Comparison of ENCODE assay signal across 28 mouse cellular contexts in the genomic region with DNA sequence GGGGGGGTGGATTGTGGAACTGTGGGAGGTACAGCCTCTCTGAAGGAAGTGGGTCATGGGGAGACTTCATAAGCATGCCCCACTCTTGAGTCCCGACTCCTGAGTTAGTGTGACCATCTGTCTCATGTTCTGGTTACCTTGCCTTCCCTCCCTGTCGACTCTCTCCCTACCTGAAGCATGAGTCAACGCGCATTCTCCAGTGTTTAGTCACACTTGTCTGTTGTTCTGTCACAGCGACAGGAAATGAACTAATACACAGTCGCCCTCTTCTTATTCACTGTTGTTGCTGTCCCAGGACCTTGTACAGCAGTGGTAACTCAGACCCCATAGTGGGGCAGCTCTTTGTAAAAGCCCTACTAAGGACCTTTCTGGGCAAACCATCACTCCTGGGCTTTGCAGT. TPM values are rescaled to one million over a fixed set of nuclear protein-coding genes. Genes with fewer than 3 reads are reported as not detected.
DNase-seq lines count a peak whose midpoint lies in the region; ATAC-seq lines count a peak whose summit lies in the region.
"Had no signal": no experiment of that assay in that cellular context is flagged by ENCODE, and none has a peak within 500 bp of the region (broad histone marks: within the 10 kb centered on the region; RNA-seq: fewer than 3 reads in every experiment).

No protein-coding gene starts in this region.

- no peak overlapping the region for H3K9ac ChIP-seq in hindbrain, embryonic 13.5 days
- H3K9ac ChIP-seq: embryonic facial prominence, embryonic 13.5 days; forebrain, embryonic 15.5 days; liver, embryonic 12.5 days; liver, postnatal 0 days had no signal

- H3K27me3 ChIP-seq in hindbrain, embryonic 10.5 days (ENCODE audit: insufficient read depth, poor library complexity, severe bottlenecking), result no peaks in the 10 kb centered on the region
- no peaks in the 10 kb centered on the region for H3K27me3 ChIP-seq in hindbrain, embryonic 13.5 days
- H3K27me3 ChIP-seq: embryonic facial prominence, embryonic 13.5 days; forebrain, embryonic 15.5 days; liver, embryonic 12.5 days had no signal

- no peaks in the 10 kb centered on the region for H3K9me3 ChIP-seq in hindbrain, embryonic 10.5 days
- H3K9me3 ChIP-seq in hindbrain, embryonic 13.5 days, result no peaks in the 10 kb centered on the region
- H3K9me3 ChIP-seq: embryonic facial prominence, embryonic 13.5 days; forebrain, embryonic 10.5 days; forebrain, embryonic 15.5 days; liver, embryonic 12.5 days had no signal

- H3K4me2 ChIP-seq in hindbrain, embryonic 13.5 days, result no peak overlapping the region
- H3K4me2 ChIP-seq: embryonic facial prominence, embryonic 13.5 days; forebrain, embryonic 15.5 days; liver, embryonic 12.5 days had no signal

- no peak overlapping the region for H3K4me3 ChIP-seq in hindbrain, embryonic 10.5 days
- no peak overlapping the region for H3K4me3 ChIP-seq in hindbrain, embryonic 13.5 days
- H3K4me3 ChIP-seq: embryonic facial prominence, embryonic 13.5 days; forebrain, embryonic 10.5 days; forebrain, embryonic 15.5 days; left cerebral cortex, adult 2 months; liver, embryonic 12.5 days had no signal

- 0 out of 2 replicates have a peak overlapping the region, but pooled peaks have one; percentile 13 for H3K27ac ChIP-seq in hindbrain, embryonic 10.5 days
- H3K27ac ChIP-seq in hindbrain, embryonic 13.5 days, result no peak overlapping the region
- H3K27ac ChIP-seq: embryonic facial prominence, embryonic 13.5 days; forebrain, embryonic 10.5 days; forebrain, embryonic 15.5 days; kidney, postnatal 0 days; left cerebral cortex, adult 2 months; liver, embryonic 12.5 days; macrophage had no signal

- WGBS in hindbrain, embryonic 10.5 days, result 83% methylated on average over 6 of the region's 6 CpGs
- WGBS in hindbrain, embryonic 13.5 days, result 89% methylated on average over 6 of the region's 6 CpGs

- H3K36me3 ChIP-seq in hindbrain, embryonic 10.5 days, result no peaks in the 10 kb centered on the region
- no peaks in the 10 kb centered on the region for H3K36me3 ChIP-seq in hindbrain, embryonic 13.5 days
- H3K36me3 ChIP-seq: embryonic facial prominence, embryonic 13.5 days; forebrain, embryonic 10.5 days; forebrain, embryonic 15.5 days; liver, embryonic 12.5 days had no signal

- H3K4me1 ChIP-seq in hindbrain, embryonic 10.5 days (replicated peaks), result peaks cover 15% of the 10 kb centered on the region
- H3K4me1 ChIP-seq in hindbrain, embryonic 13.5 days (replicated peaks), result peaks cover 7% of the 10 kb centered on the region
- H3K4me1 ChIP-seq: forebrain, embryonic 15.5 days; liver, embryonic 12.5 days had no signal

- ATAC-seq in hindbrain, embryonic 13.5 days (ENCODE audit: low FRiP score), result no peak
- ATAC-seq in CD4-positive, CD25-positive, alpha-beta regulatory T cell, adult 4 months, result peak; percentile 39
- ATAC-seq: activated CD4-positive, CD25-positive, alpha-beta regulatory T cell, adult 4 months; forebrain, embryonic 15.5 days; hindbrain, embryonic 16.5 days; intestine, embryonic 16.5 days; liver, postnatal 0 days; lung, postnatal 0 days had no signal

- DNase-seq in hindbrain, embryonic 10.5 days (ENCODE audit: low spot score), result no peak
- peak; percentile 40 for DNase-seq in induced T-regulatory cell, adult 2 months (ENCODE audit: low read depth)
- no peak for DNase-seq in right cerebral cortex, adult 2 months (ENCODE audit: low spot score in 2 of 2)
- DNase-seq in layer of hippocampus, postnatal 10 days (ENCODE audit: low spot score in 2 of 2), result no peak
- no peak for DNase-seq in layer of hippocampus, adult 8-10 months (ENCODE audit: low spot score in 2 of 2)
- DNase-seq: cerebellum, adult 18-20 months; cerebellum, postnatal 10 days; gastrocnemius, postnatal 10 days; kidney, adult 8-10 months; kidney, postnatal 4 days; liver, postnatal 0 days; midbrain, embryonic 14.5 days; right cerebral cortex, postnatal 14 days; thymus, postnatal 25 days had no signal

RNA-seq across cellular contexts. Expression of a gene that starts 41.4 kb away (rescaled TPM):
- 1.6 and 1.8 TPM in 2 replicates for polyA plus RNA-seq in hindbrain, embryonic 10.5 days (2016; fragmentation: Nextera tagmentation; extraction: Ambion mirVana)
- 3.3 and 4.4 TPM in 2 replicates for polyA plus RNA-seq in hindbrain, embryonic 13.5 days (2015; fragmentation: Nextera tagmentation; extraction: Ambion mirVana)
- polyA plus RNA-seq in CD4-positive, CD25-positive, alpha-beta regulatory T cell, adult 4 months (2017; shearing (Covaris generic)), result not detected
- 1 to 10 TPM; 5.3 to 5.5 TPM for total RNA-seq in layer of hippocampus, postnatal 10 days (2021)
- total RNA-seq in layer of hippocampus, adult 8-10 months (2022), result 1 to 10 TPM; 4.8 to 7.4 (median 6.1) TPM
- total RNA-seq: common myeloid progenitor, adult 5-6 weeks had no signal
- polyA plus RNA-seq: activated CD4-positive, CD25-positive, alpha-beta regulatory T cell, adult 4 months had no signal
